Mouse (Mus musculus) kidney, embryonic 14.5 days (tissue): ENCODE data around the gene D330020A13Rik. TPM values are rescaled to one million over a fixed set of nuclear protein-coding genes. Genes with fewer than 3 reads are reported as not detected.

Experiments used
- polyA plus RNA-seq: library from polyadenylated mRNA; unstranded; fragments of >200 nt; fragmentation: Nextera tagmentation; extraction: Ambion mirVana; gene quantifications from 2 replicates; pipeline ENCODE4 v1.2.1, GENCODE M21; 2014

Gene D330020A13Rik
- polyA plus RNA-seq, 1 experiment from 2014 or later: 0.22 TPM

Other genes starting within 250 kb of the D330020A13Rik start
- gene Ninj2, start 201.0 kb upstream of the D330020A13Rik start, polyA plus RNA-seq: not detected in 2 replicates
- gene B4galnt3, start 195 bp downstream of the D330020A13Rik start, polyA plus RNA-seq: 0.45 and 1.1 TPM in 2 replicates
- 43.1 and 59.4 TPM in 2 replicates for gene Kdm5a, start 69.8 kb downstream of the D330020A13Rik start, polyA plus RNA-seq
- gene Ccdc77, start 70.0 kb downstream of the D330020A13Rik start, polyA plus RNA-seq: 23.5 and 25.7 TPM in 2 replicates
- 2.3 and 2.4 TPM in 2 replicates for gene Il17ra, start 168.9 kb downstream of the D330020A13Rik start, polyA plus RNA-seq
- 0.04 and 0.21 TPM in 2 replicates for gene Tmem121b, start 199.4 kb downstream of the D330020A13Rik start, polyA plus RNA-seq
- gene Hdhd5, start 237.0 kb downstream of the D330020A13Rik start, polyA plus RNA-seq: 13.7 and 15.2 TPM in 2 replicates